Mouse (Mus musculus) E14TG2a.4 (cell line): ENCODE measurements around the gene Orai1.

Experiments
- CTCF ChIP-seq: conservative IDR thresholded peaks from 2 replicates; pipeline ENCODE4 v1.5.1; 2014; ENCODE audit warnings: low read length
- NANOG ChIP-seq: IDR thresholded peaks from 2 replicates; pipeline ENCODE4 v1.6.1; 2014; ENCODE audit warnings: borderline replicate concordance, low read length, mixed read lengths
- POU5F1 ChIP-seq: IDR thresholded peaks from 2 replicates; pipeline ENCODE4 v1.6.1; 2014; ENCODE audit warnings: low read length, borderline replicate concordance

GRCm38 (mm10) chr5:122994303-122994846 is 20.5 kb upstream of the Orai1 start:
- TF ChIP-seq CTCF = no peak
- TF ChIP-seq NANOG = no peak
- TF ChIP-seq POU5F1 = no peak
